Mouse (Mus musculus): ENCODE measurements around the gene Exoc6b.

GRCm38 (mm10) chr6:84745570-84745969 is 323.7 kb downstream of the Exoc6b start:
- no peak for TF ChIP-seq CTCF (IDR thresholded peaks at IDR 0.05; ENCODE audit: low read depth, low read length)
- no peak for TF ChIP-seq POLR2A (IDR thresholded peaks at IDR 0.05; ENCODE audit: insufficient read depth, low read length)
- no peak for TF ChIP-seq EP300 (IDR thresholded peaks at IDR 0.05; ENCODE audit: insufficient read depth, low read depth, low read length)
